ENCODE assay signal across 12 mouse cellular contexts in the genomic region with DNA sequence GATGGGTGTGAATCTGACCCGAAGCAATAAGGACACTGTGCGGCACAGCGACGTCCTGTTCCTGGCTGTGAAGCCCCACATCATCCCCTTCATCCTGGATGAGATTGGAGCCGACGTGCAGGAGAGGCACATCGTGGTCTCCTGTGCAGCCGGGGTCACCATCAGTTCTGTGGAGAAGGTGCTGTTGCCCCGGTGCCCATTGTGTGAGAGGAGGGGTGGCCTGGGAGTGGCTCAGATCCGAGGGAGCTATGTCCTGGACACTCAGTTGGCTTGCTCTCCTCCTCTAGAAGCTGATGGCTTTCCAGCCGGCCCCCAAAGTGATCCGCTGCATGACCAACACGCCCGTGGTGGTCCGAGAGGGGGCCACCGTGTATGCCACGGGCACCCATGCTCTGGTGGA. TPM values are rescaled to one million over a fixed set of nuclear protein-coding genes. Genes with fewer than 3 reads are reported as not detected.
DNase-seq lines count a peak whose midpoint lies in the region; ATAC-seq and TF ChIP-seq lines count a peak whose summit lies in the region.
"Had no signal": no experiment of that assay in that cellular context is flagged by ENCODE, and none has a peak within 500 bp of the region (broad histone marks: within the 10 kb centered on the region; RNA-seq: fewer than 3 reads in every experiment).

No protein-coding gene starts in this region.

- no peak for ATAC-seq in liver, embryonic 15.5 days (ENCODE audit: insufficient read depth)
- ATAC-seq in megakaryocyte-erythroid progenitor cell, adult 5-6 weeks (replicated peaks; ENCODE audit: low FRiP score, low TSS enrichment, poor library complexity, severe bottlenecking) = no peak

- H3K4me2 ChIP-seq in liver, embryonic 15.5 days = peak overlapping the region; percentile 76

- TF ChIP-seq CTCF in ES-Bruce4 (IDR thresholded peaks at IDR 0.05; ENCODE audit: low read depth, low read length) = no peak

- H3K4me1 ChIP-seq in ES-Bruce4 (ENCODE audit: control insufficient read depth, insufficient read depth, low read length) = peaks cover 4% of the 10 kb centered on the region
- peaks cover 30% of the 10 kb centered on the region for H3K4me1 ChIP-seq in hindbrain, embryonic 10.5 days (replicated peaks)
- H3K4me1 ChIP-seq in liver, embryonic 15.5 days (replicated peaks) = peaks cover 76% of the 10 kb centered on the region

- 92% methylated on average over 17 of the region's 17 CpGs for WGBS in hindbrain, embryonic 10.5 days
- 89% methylated on average over 17 of the region's 17 CpGs for WGBS in liver, embryonic 15.5 days (ENCODE audit: insufficient replicate concordance)

- peak overlapping the region; percentile 85; the same call in 1 of the 2 replicates for H3K9ac ChIP-seq in ES-Bruce4 (ENCODE audit: low read depth, poor library complexity, severe bottlenecking)
- H3K9ac ChIP-seq in liver, embryonic 15.5 days = peak overlapping the region; percentile 95; the same call in 1 of the 2 replicates

- peak overlapping the region; percentile 37 for H3K4me3 ChIP-seq in ES-Bruce4 (ENCODE audit: low read depth, low read length)
- H3K4me3 ChIP-seq in hindbrain, embryonic 10.5 days = peak overlapping the region; percentile 94
- peak overlapping the region; percentile 97 for H3K4me3 ChIP-seq in liver, embryonic 15.5 days (replicated peaks)

- H3K27ac ChIP-seq in ES-Bruce4 (ENCODE audit: insufficient read depth, low read length) = no peak overlapping the region
- H3K27ac ChIP-seq in hindbrain, embryonic 10.5 days = peak overlapping the region; percentile 50; the same call in 1 of the 2 replicates
- H3K27ac ChIP-seq in liver, embryonic 15.5 days (replicated peaks) = peak overlapping the region; percentile 95
- H3K27ac ChIP-seq: gastrocnemius, adult 2 months had no signal

- no peaks in the 10 kb centered on the region for H3K9me3 ChIP-seq in ES-Bruce4 (replicated peaks; ENCODE audit: control insufficient read depth, insufficient read depth, low read length, poor library complexity, severe bottlenecking)
- H3K9me3 ChIP-seq in hindbrain, embryonic 10.5 days = no peaks in the 10 kb centered on the region
- no peaks in the 10 kb centered on the region for H3K9me3 ChIP-seq in liver, embryonic 15.5 days (replicated peaks)

- H3K36me3 ChIP-seq in ES-Bruce4 (ENCODE audit: control insufficient read depth, insufficient read depth, low read length, poor library complexity, severe bottlenecking) = peaks cover 22% of the 10 kb centered on the region
- H3K36me3 ChIP-seq in hindbrain, embryonic 10.5 days = peaks cover 40% of the 10 kb centered on the region
- H3K36me3 ChIP-seq in liver, embryonic 15.5 days (replicated peaks) = peaks cover 47% of the 10 kb centered on the region

- peak; percentile 87 for DNase-seq in heart, adult 11 months
- no peak for DNase-seq in heart, postnatal 25 days (ENCODE audit: low spot score)
- no peak for DNase-seq in hindbrain, embryonic 10.5 days (ENCODE audit: low spot score)
- DNase-seq in gastrocnemius, adult 8-10 months (ENCODE audit: low spot score in 2 of 2) = no peak
- DNase-seq in spleen, postnatal 14 days (ENCODE audit: low spot score in 2 of 2) = no peak
- DNase-seq: cerebellum, postnatal 14 days; gastrocnemius, adult 2 months; kidney, postnatal 14 days had no signal

- no peak for TF ChIP-seq EP300 in ES-Bruce4 (IDR thresholded peaks at IDR 0.05; ENCODE audit: insufficient read depth, low read depth, low read length)

- H3K27me3 ChIP-seq in ES-Bruce4 (ENCODE audit: control insufficient read depth, insufficient read depth, low read length, poor library complexity, severe bottlenecking) = no peaks in the 10 kb centered on the region
- H3K27me3 ChIP-seq in hindbrain, embryonic 10.5 days (ENCODE audit: insufficient read depth, poor library complexity, severe bottlenecking) = no peaks in the 10 kb centered on the region
- H3K27me3 ChIP-seq in liver, embryonic 15.5 days = no peaks in the 10 kb centered on the region

- no peak for TF ChIP-seq POLR2A in ES-Bruce4 (IDR thresholded peaks at IDR 0.05; ENCODE audit: insufficient read depth, low read length)

- intact Hi-C loops in heart, postnatal 25 days (cut with DNase I) = no loop called here

RNA-seq across cellular contexts. Expression of a gene that starts 1.8 kb away (rescaled TPM):
- total RNA-seq in heart, postnatal 25 days (2021) = 10 to 100 TPM; 13.0 to 13.8 TPM
- polyA plus RNA-seq in ES-Bruce4 (2011; ENCODE audit: insufficient read depth, insufficient read length, low read depth, missing spikeins) = 97.4 and 109 TPM in 2 replicates
- 125 and 138 TPM in 2 replicates for polyA plus RNA-seq in hindbrain, embryonic 10.5 days (2016; fragmentation: Nextera tagmentation; extraction: Ambion mirVana)
- polyA plus RNA-seq in liver, embryonic 15.5 days (2015; fragmentation: Nextera tagmentation; extraction: Ambion mirVana) = 93.6 and 108 TPM in 2 replicates
- total RNA-seq in megakaryocyte-erythroid progenitor cell, adult 5-6 weeks (2014; fragmentation: Nextera tagmentation) = 57.0 and 70.4 TPM in 2 replicates
- total RNA-seq in megakaryocyte-erythroid progenitor cell, adult 5-6 weeks (2017) = 21.1 and 34.2 TPM in 2 replicates
- 10 to 100 TPM in 3 of 4 experiments, 1 to 10 TPM in 1; 9.3 to 11.4 (median 10.8) TPM for total RNA-seq in gastrocnemius, adult 8-10 months (2022)

RNA-seq across cellular contexts. Expression of a gene that starts 13.0 kb away (rescaled TPM):
- total RNA-seq in heart, postnatal 25 days (2021) = not detected
- 117 and 124 TPM in 2 replicates for polyA plus RNA-seq in ES-Bruce4 (2011; ENCODE audit: insufficient read depth, insufficient read length, low read depth, missing spikeins)
- 0.13 TPM in 1 of 2 replicates, not detected in the other for polyA plus RNA-seq in hindbrain, embryonic 10.5 days (2016; fragmentation: Nextera tagmentation; extraction: Ambion mirVana)
- not detected in 2 replicates for polyA plus RNA-seq in liver, embryonic 15.5 days (2015; fragmentation: Nextera tagmentation; extraction: Ambion mirVana)
- total RNA-seq in megakaryocyte-erythroid progenitor cell, adult 5-6 weeks (2014; fragmentation: Nextera tagmentation) = not detected in 2 replicates
- not detected in 2 replicates for total RNA-seq in megakaryocyte-erythroid progenitor cell, adult 5-6 weeks (2017)
- total RNA-seq in gastrocnemius, adult 8-10 months (2022) = not detected
- total RNA-seq: gastrocnemius, adult 2 months had no signal
- polyA plus RNA-seq: C2C12 had no signal

RNA-seq across cellular contexts. Expression of a gene that starts 28.9 kb away (rescaled TPM):
- total RNA-seq in heart, postnatal 25 days (2021) = under 1 TPM; 0.17 to 0.94 TPM
- 53.2 and 60.3 TPM in 2 replicates for polyA plus RNA-seq in ES-Bruce4 (2011; ENCODE audit: insufficient read depth, insufficient read length, low read depth, missing spikeins)
- 0.71 and 0.78 TPM in 2 replicates for polyA plus RNA-seq in hindbrain, embryonic 10.5 days (2016; fragmentation: Nextera tagmentation; extraction: Ambion mirVana)
- 4.8 and 5.2 TPM in 2 replicates for polyA plus RNA-seq in liver, embryonic 15.5 days (2015; fragmentation: Nextera tagmentation; extraction: Ambion mirVana)
- total RNA-seq in megakaryocyte-erythroid progenitor cell, adult 5-6 weeks (2014; fragmentation: Nextera tagmentation) = 6.4 and 11.9 TPM in 2 replicates
- total RNA-seq in megakaryocyte-erythroid progenitor cell, adult 5-6 weeks (2017) = 3.4 TPM in 1 of 2 replicates, not detected in the other
- total RNA-seq in gastrocnemius, adult 8-10 months (2022) = under 1 TPM in 3 of 4 experiments, not detected in 1; 0.19 to 0.34 (median 0.24) TPM

RNA-seq across cellular contexts. Expression of a gene that starts 36.3 kb away (rescaled TPM):
- 10 to 100 TPM; 15.1 to 16.3 TPM for total RNA-seq in heart, postnatal 25 days (2021)
- 26.9 and 27.7 TPM in 2 replicates for polyA plus RNA-seq in ES-Bruce4 (2011; ENCODE audit: insufficient read depth, insufficient read length, low read depth, missing spikeins)
- polyA plus RNA-seq in hindbrain, embryonic 10.5 days (2016; fragmentation: Nextera tagmentation; extraction: Ambion mirVana) = 3.0 and 3.4 TPM in 2 replicates
- polyA plus RNA-seq in liver, embryonic 15.5 days (2015; fragmentation: Nextera tagmentation; extraction: Ambion mirVana) = 8.0 and 9.3 TPM in 2 replicates
- total RNA-seq in megakaryocyte-erythroid progenitor cell, adult 5-6 weeks (2014; fragmentation: Nextera tagmentation) = 22.5 and 26.6 TPM in 2 replicates
- 4.8 and 10.8 TPM in 2 replicates for total RNA-seq in megakaryocyte-erythroid progenitor cell, adult 5-6 weeks (2017)
- total RNA-seq in gastrocnemius, adult 8-10 months (2022) = 10 to 100 TPM; 14.9 to 18.2 (median 16.2) TPM

RNA-seq across cellular contexts. Expression of a gene that starts 54.9 kb away (rescaled TPM):
- total RNA-seq in heart, postnatal 25 days (2021) = 10 to 100 TPM; 10.4 to 11.8 TPM
- polyA plus RNA-seq in ES-Bruce4 (2011; ENCODE audit: insufficient read depth, insufficient read length, low read depth, missing spikeins) = 35.0 and 36.6 TPM in 2 replicates
- 33.8 and 40.1 TPM in 2 replicates for polyA plus RNA-seq in hindbrain, embryonic 10.5 days (2016; fragmentation: Nextera tagmentation; extraction: Ambion mirVana)
- polyA plus RNA-seq in liver, embryonic 15.5 days (2015; fragmentation: Nextera tagmentation; extraction: Ambion mirVana) = 21.8 and 22.4 TPM in 2 replicates
- 22.0 and 23.2 TPM in 2 replicates for total RNA-seq in megakaryocyte-erythroid progenitor cell, adult 5-6 weeks (2014; fragmentation: Nextera tagmentation)
- 37.6 and 45.7 TPM in 2 replicates for total RNA-seq in megakaryocyte-erythroid progenitor cell, adult 5-6 weeks (2017)
- total RNA-seq in gastrocnemius, adult 8-10 months (2022) = 1 to 10 TPM; 6.8 to 8.4 (median 7.6) TPM

Comparison
In these comparisons a context has a peak if more than half of its experiments do, and no peak if none do; other contexts are left out.
1. H3K4me3 ChIP-seq: peak in every context shown above with its lines; median percentile 97 in liver, embryonic 15.5 days; 94 in hindbrain, embryonic 10.5 days; 37 in ES-Bruce4.